Mouse (Mus musculus): ENCODE results near the gene Fam71d.

DNA sequence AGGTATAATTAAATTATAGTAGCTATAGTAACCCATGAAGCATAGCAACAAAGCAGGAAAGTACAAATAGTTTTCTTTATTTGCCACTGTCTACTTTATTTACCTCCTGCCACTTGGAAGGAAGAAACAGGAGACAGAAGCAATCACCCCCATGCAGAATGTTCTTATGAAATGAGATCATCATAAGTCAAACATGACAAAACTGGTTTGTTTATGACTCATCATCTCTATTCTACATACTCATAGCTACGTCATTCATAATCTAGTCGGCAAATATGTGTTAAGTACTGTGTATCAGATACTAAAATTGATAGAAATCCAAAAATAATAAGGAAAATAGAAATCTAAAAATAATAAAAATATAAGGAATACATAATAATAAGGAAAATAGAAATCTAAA, 49.0 kb downstream of the Fam71d start:
- TF ChIP-seq GATA1 (IDR thresholded peaks at IDR 0.05; ENCODE audit: low read length) (no peak), TAL1 (IDR thresholded peaks at IDR 0.05; ENCODE audit: low read length) (no peak)

Data from erythroblast, embryonic 14.5 days (primary cell).